Mouse (Mus musculus) myocyte (in vitro differentiated cells): ENCODE measurements around the gene Vps54. TPM values are rescaled to one million over a fixed set of nuclear protein-coding genes. Genes with fewer than 3 reads are reported as not detected.
"Not testable (repeated sequence)": the region's sequence is repeated elsewhere in the genome, so short reads cannot be mapped to it uniquely, and the experiment has no call there.

Source experiments
- H3K27me3 ChIP-seq: one replicate; pipeline ENCODE4 v1.6.1; 2011; ENCODE audit not compliant: control insufficient read depth, insufficient read depth, insufficient read length
- H3K36me3 ChIP-seq: one replicate; pipeline ENCODE4 v1.6.1; 2011; ENCODE audit not compliant: control insufficient read depth, insufficient read depth
- H3K4me2 ChIP-seq: one replicate; pipeline ENCODE4 v1.6.1; 2011; ENCODE audit warnings: low read depth, control low read depth
- H3K4me3 ChIP-seq: one replicate; pipeline ENCODE4 v1.5.1; 2011; ENCODE audit warnings: mild to moderate bottlenecking, control low read depth, moderate library complexity
- H3K79me2 ChIP-seq: one replicate; pipeline ENCODE4 v1.6.1; 2011; ENCODE audit not compliant: control insufficient read depth, insufficient read depth
- H3ac ChIP-seq: one replicate; pipeline ENCODE4 v1.6.1; 2011; ENCODE audit not compliant: control insufficient read depth, insufficient read length
- CEBPB ChIP-seq: IDR thresholded peaks from 2 replicates; pipeline ENCODE4 v1.6.1; 2011; ENCODE audit warnings: mild to moderate bottlenecking, moderate library complexity; ENCODE audit not compliant: poor library complexity, insufficient read depth, severe bottlenecking
- E2F4 ChIP-seq: IDR thresholded peaks from one replicate; pipeline ENCODE4 v1.6.1; 2011; ENCODE audit warnings: mild to moderate bottlenecking, control low read depth, moderate library complexity; ENCODE audit not compliant: insufficient read depth
- MAX ChIP-seq: IDR thresholded peaks from one replicate; pipeline ENCODE4 v1.6.1; 2011; ENCODE audit warnings: low read depth, mild to moderate bottlenecking, control low read depth
- MYOD1 ChIP-seq, 3 experiments: IDR thresholded peaks; one replicate each; pipeline ENCODE4 v1.6.1; 2011; ENCODE audit warnings: control low read depth in 2 of 3, low read depth in 2 of 3, mild to moderate bottlenecking in 2 of 3, moderate library complexity in 1 of 3; ENCODE audit not compliant: insufficient read length in 2 of 3, control insufficient read depth in 1 of 3
- MYOG ChIP-seq, 3 experiments: IDR thresholded peaks; one replicate each; pipeline ENCODE4 v1.6.1; 2011; ENCODE audit warnings: control low read depth in 2 of 3, low read depth in 2 of 3, mild to moderate bottlenecking in 2 of 3; ENCODE audit not compliant: insufficient read length in 2 of 3, control insufficient read depth in 1 of 3, insufficient read depth in 1 of 3
- POLR2A ChIP-seq: IDR thresholded peaks from one replicate; pipeline ENCODE4 v1.6.1; 2011; ENCODE audit warnings: low read depth, mild to moderate bottlenecking, control low read depth, moderate library complexity; ENCODE audit not compliant: insufficient read length
- POLR2AphosphoS2 ChIP-seq: IDR thresholded peaks from one replicate; pipeline ENCODE4 v1.6.1; 2011; ENCODE audit warnings: low read depth, control low read depth; ENCODE audit not compliant: insufficient read length
- REST ChIP-seq: IDR thresholded peaks from one replicate; pipeline ENCODE4 v1.6.1; 2011; ENCODE audit warnings: mild to moderate bottlenecking, control low read depth, moderate library complexity; ENCODE audit not compliant: insufficient read depth, insufficient read length
- SRF ChIP-seq: IDR thresholded peaks from one replicate; pipeline ENCODE4 v1.6.1; 2011; ENCODE audit warnings: low read depth; ENCODE audit not compliant: control insufficient read depth, insufficient read length
- TCF12 ChIP-seq: IDR thresholded peaks from one replicate; pipeline ENCODE4 v1.6.1; 2011; ENCODE audit warnings: mild to moderate bottlenecking, control low read depth; ENCODE audit not compliant: poor library complexity, insufficient read depth, severe bottlenecking
- TCF3 ChIP-seq: IDR thresholded peaks from one replicate; pipeline ENCODE4 v1.6.1; 2011; ENCODE audit warnings: low read depth, control low read depth; ENCODE audit not compliant: insufficient read length
- USF1 ChIP-seq: IDR thresholded peaks from one replicate; pipeline ENCODE4 v1.6.1; 2011; ENCODE audit warnings: low read depth, mild to moderate bottlenecking, control low read depth, moderate library complexity
- polyA plus RNA-seq: library from polyadenylated mRNA; unstranded; fragments of >200 nt; fragmentation: generic; extraction: Trizol; gene quantifications from one replicate; pipeline ENCODE4 v1.2.1, GENCODE M21; 2012; ENCODE audit warnings: missing spikeins

The Vps54 gene
- polyA plus RNA-seq, 1 experiment, result 4.1 TPM

DNA sequence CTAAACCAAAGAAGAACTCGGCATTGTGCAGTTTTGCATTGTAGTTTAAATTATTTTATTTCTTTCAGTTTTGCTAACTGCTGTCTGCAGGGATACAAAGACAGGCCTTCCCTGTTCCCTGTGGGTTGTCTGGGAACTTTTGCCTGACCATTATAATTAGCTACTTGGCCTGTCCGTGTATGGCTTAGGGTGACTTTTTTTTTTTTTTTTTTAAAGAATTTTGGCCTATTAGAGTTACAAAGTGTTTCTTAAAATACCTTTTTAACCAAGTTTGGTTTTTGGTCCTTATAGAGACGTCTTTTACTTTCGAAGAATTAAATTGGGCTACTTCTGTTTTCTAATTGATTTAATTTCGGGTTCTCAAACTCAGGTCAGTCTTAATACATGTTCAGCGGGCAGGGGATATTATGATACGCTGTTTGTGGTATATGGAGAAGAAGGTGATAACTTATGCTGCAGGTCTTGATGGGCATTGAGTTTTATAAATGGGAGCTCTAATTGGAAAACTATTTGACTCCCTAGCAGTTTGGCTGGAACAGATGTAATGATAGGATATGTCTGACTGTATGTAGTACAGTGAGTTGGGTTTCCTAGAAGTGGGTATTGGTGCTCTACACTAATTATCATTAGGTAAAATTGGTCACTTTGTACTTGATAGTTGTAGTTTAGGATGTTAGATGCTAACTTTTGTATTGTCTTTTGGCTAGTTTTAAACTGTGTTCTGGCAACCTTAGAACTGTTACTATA, 855 bp downstream of the Vps54 start:
- Histone ChIP-seq H3K27me3 (no peaks in the 10 kb centered on the region), H3K79me2 (peaks cover 56% of the 10 kb centered on the region), H3ac (peak overlapping the region; percentile 100), H3K4me2 (peak overlapping the region; percentile 74), H3K36me3 (no peaks in the 10 kb centered on the region), H3K4me3 (peak overlapping the region; percentile 43)
- TF ChIP-seq REST (no peak), USF1 (no peak), SRF (no peak), TCF12 (no peak)

DNA sequence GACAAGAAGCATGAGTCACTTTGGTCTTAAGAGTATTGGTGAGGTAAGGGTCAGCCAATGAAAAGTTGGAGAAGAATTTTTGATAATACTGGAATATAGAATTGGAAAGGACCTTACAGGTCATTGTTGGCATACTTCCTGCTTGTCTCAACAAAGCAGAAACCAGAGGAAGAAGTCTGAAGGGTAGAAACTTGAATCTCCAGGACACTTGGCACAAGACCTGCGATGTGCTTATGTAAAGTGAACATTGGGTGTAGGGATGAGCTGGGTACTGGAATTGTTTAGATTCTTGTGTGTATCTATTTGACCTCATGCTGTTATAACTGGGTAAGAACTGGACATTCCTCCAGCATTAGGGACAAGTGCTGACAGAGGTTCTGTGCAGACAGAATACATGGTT, 2.3 kb downstream of the Vps54 start:
- Histone ChIP-seq H3ac (no peak overlapping the region), H3K4me3 (no peak overlapping the region), H3K79me2 (peaks cover 66% of the 10 kb centered on the region), H3K36me3 (no peaks in the 10 kb centered on the region), H3K4me2 (peak overlapping the region; percentile 53), H3K27me3 (no peaks in the 10 kb centered on the region)
- TF ChIP-seq POLR2AphosphoS2, result no peak
- TF ChIP-seq POLR2A, result no peak
- no peak for TF ChIP-seq CEBPB
- TF ChIP-seq MYOG (IDR thresholded peaks at IDR 0.05; ENCODE audit: control insufficient read depth in 1 of 3, insufficient read depth in 1 of 3, insufficient read length in 2 of 3, low read depth in 2 of 3), result no peak
- no peak for TF ChIP-seq TCF12
- TF ChIP-seq SRF, result no peak
- no peak for TF ChIP-seq REST
- TF ChIP-seq USF1, result no peak
- no peak for TF ChIP-seq E2F4

DNA sequence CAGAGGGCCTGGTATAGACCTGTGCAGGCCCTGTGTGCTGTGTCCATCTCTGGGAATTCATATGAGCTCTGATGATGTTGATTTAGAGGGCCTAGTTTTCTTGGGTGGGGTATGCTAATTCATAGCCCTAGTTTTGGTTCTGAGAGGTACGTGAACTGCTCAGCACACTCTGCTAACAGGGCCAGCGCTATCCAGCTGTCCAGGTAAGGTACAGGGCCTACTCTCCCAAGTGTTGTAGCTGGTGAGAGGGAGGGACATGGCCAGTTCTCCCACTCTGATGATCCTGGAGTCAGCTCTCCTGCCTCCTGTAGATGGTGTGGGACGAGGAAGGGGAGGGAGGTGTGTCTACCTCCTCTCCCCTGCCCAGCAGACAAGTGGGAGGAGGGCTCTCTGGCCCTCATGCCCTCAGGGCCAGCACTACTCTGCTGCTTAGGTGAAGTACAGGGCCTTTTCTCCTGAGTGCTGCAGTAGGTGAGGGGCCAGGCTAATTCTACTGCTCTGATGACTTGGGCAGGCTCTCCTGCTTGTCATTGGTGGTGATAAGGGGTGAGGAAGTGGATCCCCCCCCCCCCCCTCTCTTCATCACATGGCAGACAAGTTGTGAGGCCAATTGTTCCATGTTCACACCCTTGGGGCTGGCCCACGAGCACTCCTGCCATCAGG, 8.3 kb downstream of the Vps54 start:
- Histone ChIP-seq H3K4me3 (no peak overlapping the region), H3K27me3 (no peaks in the 10 kb centered on the region), H3K4me2 (no peak overlapping the region), H3ac (no peak overlapping the region), H3K79me2 (peaks cover 87% of the 10 kb centered on the region), H3K36me3 (no peaks in the 10 kb centered on the region)
- no peak for TF ChIP-seq TCF12
- no peak for TF ChIP-seq REST
- TF ChIP-seq POLR2A, result no peak
- no peak for TF ChIP-seq MAX
- no peak for TF ChIP-seq TCF3
- TF ChIP-seq MYOD1 (IDR thresholded peaks at IDR 0.05; ENCODE audit: control insufficient read depth in 1 of 3, insufficient read length in 2 of 3, low read depth in 2 of 3), result no peak
- no peak for TF ChIP-seq MYOG (IDR thresholded peaks at IDR 0.05; ENCODE audit: control insufficient read depth in 1 of 3, insufficient read depth in 1 of 3, insufficient read length in 2 of 3, low read depth in 2 of 3)
- TF ChIP-seq SRF, result no peak
- TF ChIP-seq CEBPB, result no peak
- no peak for TF ChIP-seq E2F4
- TF ChIP-seq USF1, result no peak

DNA sequence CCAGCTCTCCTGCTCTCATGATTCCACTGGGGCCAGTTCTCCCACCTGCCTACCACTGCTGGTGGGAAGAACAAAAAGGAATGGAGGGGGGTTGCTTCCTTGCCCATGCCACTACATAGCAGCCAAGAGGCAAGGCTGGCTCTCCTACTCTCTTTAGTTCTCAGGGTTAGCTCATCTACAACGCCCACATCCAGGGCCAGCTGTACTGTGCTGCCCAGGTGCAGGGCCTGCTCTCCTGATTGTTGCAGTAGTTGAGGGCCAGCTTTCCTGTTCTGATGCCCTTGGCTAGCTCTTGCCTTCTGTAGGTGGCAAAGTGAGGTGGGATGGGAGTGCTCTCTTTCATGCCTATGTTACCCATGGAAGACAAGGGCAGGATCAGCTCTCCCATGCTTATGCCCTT, 8.9 kb downstream of the Vps54 start:
- H3K27me3 ChIP-seq, result no peaks in the 10 kb centered on the region
- H3K79me2 ChIP-seq, result peaks cover 83% of the 10 kb centered on the region
- no peak for TF ChIP-seq USF1
- no peak for TF ChIP-seq TCF12
- no peak for TF ChIP-seq MAX
- no peak for TF ChIP-seq POLR2AphosphoS2
- TF ChIP-seq MYOD1 (IDR thresholded peaks at IDR 0.05; ENCODE audit: control insufficient read depth in 1 of 3, insufficient read length in 2 of 3, low read depth in 2 of 3), result no peak
- H3ac ChIP-seq, result no peak overlapping the region
- H3K4me2 ChIP-seq, result no peak overlapping the region
- H3K36me3 ChIP-seq, result no peaks in the 10 kb centered on the region
- no peak overlapping the region for H3K4me3 ChIP-seq

DNA sequence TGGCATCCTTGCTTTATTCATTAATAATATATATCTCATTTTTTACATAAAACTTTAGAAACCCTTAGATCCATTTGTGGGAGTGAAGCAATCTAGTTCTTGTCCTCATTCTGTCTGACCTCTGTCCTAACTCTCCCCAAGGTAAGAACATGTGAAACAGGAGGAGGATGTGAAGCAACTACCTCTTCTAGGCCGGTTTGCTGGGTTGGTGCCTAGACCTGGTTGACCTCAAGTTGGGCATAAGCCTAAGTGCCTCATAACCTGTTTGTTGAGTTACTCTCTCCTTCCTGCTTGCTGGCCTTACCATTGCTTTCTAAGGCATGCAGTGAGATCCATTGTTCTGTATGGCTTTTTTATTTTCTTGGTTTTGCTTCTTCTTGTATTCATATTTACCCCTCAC, 11.3 kb downstream of the Vps54 start:
- H3K79me2 ChIP-seq, result peaks cover 74% of the 10 kb centered on the region
- no peak overlapping the region for H3K4me2 ChIP-seq
- TF ChIP-seq REST (no peak), MYOG (IDR thresholded peaks at IDR 0.05; ENCODE audit: control insufficient read depth in 1 of 3, insufficient read depth in 1 of 3, insufficient read length in 2 of 3, low read depth in 2 of 3) (no peak), POLR2A (no peak), MAX (no peak)
- no peak overlapping the region for H3ac ChIP-seq
- no peaks in the 10 kb centered on the region for H3K36me3 ChIP-seq
- H3K4me3 ChIP-seq, result no peak overlapping the region
- no peaks in the 10 kb centered on the region for H3K27me3 ChIP-seq

DNA sequence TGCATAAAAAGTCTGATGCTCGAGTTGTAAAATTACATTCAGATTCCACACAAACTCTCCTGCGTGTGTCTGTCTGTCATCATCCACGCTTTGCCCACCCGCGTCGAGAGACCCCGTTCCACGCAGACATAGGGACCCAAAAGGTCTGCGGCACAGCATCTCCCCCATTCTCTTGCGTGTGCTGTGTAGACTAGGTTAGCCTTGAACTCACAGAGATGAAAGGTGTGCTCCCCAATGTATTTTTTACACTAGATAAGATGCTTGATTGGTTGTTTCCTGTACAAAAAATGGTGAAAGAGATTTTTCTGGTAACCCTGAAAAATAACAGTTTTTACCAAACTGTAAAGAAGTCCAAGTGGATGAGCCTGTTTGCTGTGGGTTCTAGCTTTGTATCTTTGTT, 19.5 kb downstream of the Vps54 start:
- not testable (repeated sequence) for H3K27me3 ChIP-seq

More for the DNA sequence above, 19.5 kb downstream of the Vps54 start:
- not testable (repeated sequence) for H3K36me3 ChIP-seq, H3K4me3 ChIP-seq, H3K4me2 ChIP-seq, H3ac ChIP-seq
- H3K79me2 ChIP-seq, result peaks cover 44% of the 10 kb centered on the region
